Mouse (Mus musculus): ENCODE results near the gene Cbfa2t3. TPM values are rescaled to one million over a fixed set of nuclear protein-coding genes. Genes with fewer than 3 reads are reported as not detected.

Cbfa2t3 gene
- polyA plus RNA-seq, 1 experiment, result 0.07 TPM

DNA sequence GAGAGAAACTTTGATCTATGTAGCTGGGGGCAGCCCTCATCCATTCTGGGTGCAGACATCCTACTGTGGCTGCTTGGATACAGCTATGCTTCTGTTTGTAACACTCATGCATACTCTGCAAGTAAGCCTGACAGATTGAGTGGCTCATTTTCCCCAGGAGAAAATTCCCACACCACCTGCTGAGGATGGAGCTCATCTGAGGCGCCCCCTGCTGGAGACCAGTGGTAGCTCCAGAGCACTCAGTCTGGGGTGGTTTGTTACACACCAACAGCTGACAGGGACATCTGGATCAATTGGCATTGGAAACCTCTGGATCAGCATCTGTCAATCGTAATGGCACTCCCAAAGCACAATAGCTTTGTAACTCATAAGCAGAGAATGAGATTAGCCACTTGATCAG, 38.9 kb downstream of the Cbfa2t3 start:
- Histone ChIP-seq H3K4me3 (ENCODE audit: insufficient read depth, low read length) (no peak overlapping the region), H3K27ac (ENCODE audit: insufficient read depth, low read length) (no peak overlapping the region), H3K4me1 (ENCODE audit: control insufficient read depth, insufficient read depth, low read length) (peaks cover 14% of the 10 kb centered on the region)
- no peak for TF ChIP-seq CTCF (IDR thresholded peaks at IDR 0.05; ENCODE audit: borderline replicate concordance, insufficient read depth, low read length)
- no peak for TF ChIP-seq POLR2A (IDR thresholded peaks at IDR 0.05; ENCODE audit: low read depth, low read length)

DNA sequence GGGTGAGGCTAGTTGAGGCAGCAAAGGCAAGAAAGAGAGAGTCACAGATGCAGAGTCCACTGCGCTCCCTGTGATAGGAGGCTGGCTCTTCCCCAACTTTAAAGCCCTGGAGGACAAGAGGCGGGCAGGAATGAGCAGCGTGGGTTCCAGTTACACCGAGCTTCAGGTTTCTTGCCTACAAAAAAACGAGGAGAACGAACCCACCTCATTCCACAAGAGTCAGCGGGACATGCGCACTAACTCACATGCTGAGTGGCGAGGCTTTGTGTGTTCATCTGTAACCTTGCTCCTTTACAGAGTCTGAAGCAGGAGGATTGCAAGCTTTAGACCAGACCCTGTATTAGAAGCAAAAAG, 40.1 kb downstream of the Cbfa2t3 start:
- H3K4me3 ChIP-seq (ENCODE audit: insufficient read depth, low read length), result no peak overlapping the region
- no peak overlapping the region for H3K27ac ChIP-seq (ENCODE audit: insufficient read depth, low read length)
- no peak for TF ChIP-seq POLR2A (IDR thresholded peaks at IDR 0.05; ENCODE audit: low read depth, low read length)
- no peak for TF ChIP-seq CTCF (IDR thresholded peaks at IDR 0.05; ENCODE audit: borderline replicate concordance, insufficient read depth, low read length)
- peaks cover 14% of the 10 kb centered on the region for H3K4me1 ChIP-seq (ENCODE audit: control insufficient read depth, insufficient read depth, low read length)

DNA sequence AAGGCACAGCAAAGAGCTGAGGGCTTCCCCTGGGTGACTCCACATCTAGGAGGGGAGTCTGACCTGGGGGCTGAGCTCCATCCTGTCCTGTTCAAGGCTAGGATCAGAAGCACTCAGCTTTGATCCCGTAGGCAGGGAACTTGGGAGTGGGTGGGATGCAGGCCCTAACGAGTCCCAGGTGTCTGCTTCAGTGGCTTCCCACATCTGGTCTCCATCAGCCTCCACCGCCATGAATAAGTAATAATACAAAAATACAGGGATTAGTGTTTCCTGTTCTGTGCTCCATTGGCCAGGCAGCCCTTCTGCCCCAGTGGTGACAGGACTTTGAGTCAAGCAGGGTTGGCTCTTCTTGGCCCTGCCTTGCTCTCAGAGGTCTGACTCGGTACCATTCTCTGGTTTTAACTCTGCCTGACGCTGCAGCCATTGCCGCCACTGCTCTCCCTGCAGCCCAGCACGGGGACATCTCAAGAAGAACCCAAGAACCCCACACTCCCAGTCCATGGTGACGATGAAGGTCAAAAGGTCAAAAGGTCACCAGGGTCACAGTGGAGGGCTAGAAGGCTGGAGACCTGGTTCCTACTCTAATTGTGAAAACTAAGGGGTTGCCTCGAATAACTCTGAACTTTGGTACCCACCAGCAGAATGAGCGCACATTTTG, 40.6 kb downstream of the Cbfa2t3 start:
- TF ChIP-seq CTCF (IDR thresholded peaks at IDR 0.05; ENCODE audit: borderline replicate concordance, insufficient read depth, low read length), result no peak
- no peak for TF ChIP-seq POLR2A (IDR thresholded peaks at IDR 0.05; ENCODE audit: low read depth, low read length)
- Histone ChIP-seq H3K27ac (ENCODE audit: insufficient read depth, low read length) (no peak overlapping the region), H3K4me3 (ENCODE audit: insufficient read depth, low read length) (no peak overlapping the region), H3K4me1 (ENCODE audit: control insufficient read depth, insufficient read depth, low read length) (peaks cover 14% of the 10 kb centered on the region)

DNA sequence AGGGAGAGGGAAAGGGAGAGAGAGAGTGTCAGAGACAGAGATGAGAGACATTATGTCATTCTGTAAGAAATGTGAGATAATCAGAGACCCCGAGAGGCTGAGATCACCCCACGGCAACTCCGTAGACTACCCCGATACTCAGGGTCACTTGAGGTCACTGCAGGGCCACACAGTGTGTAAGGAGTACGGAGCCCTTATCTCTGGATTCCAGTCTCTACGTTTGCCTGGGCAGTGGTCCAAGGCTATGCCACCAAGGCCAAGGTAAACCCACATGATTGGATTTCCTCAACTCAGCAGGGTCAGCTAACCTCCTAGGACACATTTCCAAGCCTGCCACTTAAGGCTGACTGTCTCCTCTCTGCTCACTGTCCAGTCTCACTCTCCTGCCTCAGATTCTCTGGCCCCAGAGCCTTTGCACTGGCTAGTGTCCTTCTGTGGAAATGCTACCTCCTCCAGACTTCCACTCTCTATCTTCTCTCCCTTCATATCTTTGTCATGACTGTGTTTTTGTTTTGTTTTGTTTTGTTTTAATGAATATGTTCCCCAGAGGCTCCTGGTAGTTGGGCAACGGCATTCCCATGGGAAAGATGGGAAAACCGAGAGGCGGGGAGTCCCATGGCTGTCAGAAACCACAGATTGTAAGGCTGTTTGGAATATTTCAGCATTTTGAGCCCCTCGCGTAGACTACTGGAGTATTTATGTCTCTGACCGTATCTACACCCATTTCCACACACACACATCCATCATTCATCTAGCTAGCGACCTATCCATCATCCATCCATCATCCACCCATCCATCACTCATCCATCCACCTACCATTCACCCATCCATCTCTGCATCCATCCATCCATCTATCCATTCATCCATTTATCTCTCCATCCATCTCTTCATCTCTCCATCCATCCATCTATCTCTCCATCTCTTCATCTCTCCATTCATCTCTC, 42.6 kb downstream of the Cbfa2t3 start:
- TF ChIP-seq CTCF (IDR thresholded peaks at IDR 0.05; ENCODE audit: borderline replicate concordance, insufficient read depth, low read length), result no peak
- no peak for TF ChIP-seq POLR2A (IDR thresholded peaks at IDR 0.05; ENCODE audit: low read depth, low read length)
- peaks cover 9% of the 10 kb centered on the region for H3K4me1 ChIP-seq (ENCODE audit: control insufficient read depth, insufficient read depth, low read length)
- no peak overlapping the region for H3K27ac ChIP-seq (ENCODE audit: insufficient read depth, low read length)
- no peak overlapping the region for H3K4me3 ChIP-seq (ENCODE audit: insufficient read depth, low read length)

DNA sequence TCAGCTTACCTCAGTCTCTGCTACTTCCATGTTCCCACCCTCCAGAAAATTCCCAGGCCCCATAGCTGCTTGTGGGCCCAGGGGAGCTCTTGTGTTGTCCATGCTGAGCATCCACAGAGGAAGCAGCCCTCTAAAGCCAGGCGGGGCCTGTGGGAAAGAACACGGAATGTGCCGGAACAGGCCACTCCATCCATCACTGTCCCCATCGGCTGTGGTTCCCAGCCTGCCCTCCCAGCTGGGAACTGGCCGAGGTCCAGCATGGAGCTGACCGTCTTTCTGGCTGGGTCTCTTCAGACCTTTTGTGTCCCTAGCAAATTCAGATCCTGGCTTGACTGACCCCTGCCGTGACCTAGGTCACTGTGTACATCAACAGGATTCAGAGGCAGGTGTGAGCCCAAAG, 44.1 kb downstream of the Cbfa2t3 start:
- TF ChIP-seq POLR2A (IDR thresholded peaks at IDR 0.05; ENCODE audit: low read depth, low read length) (no peak), CTCF (IDR thresholded peaks at IDR 0.05; ENCODE audit: borderline replicate concordance, insufficient read depth, low read length) (no peak)
- Histone ChIP-seq H3K27ac (ENCODE audit: insufficient read depth, low read length) (no peak overlapping the region), H3K4me3 (ENCODE audit: insufficient read depth, low read length) (no peak overlapping the region), H3K4me1 (ENCODE audit: control insufficient read depth, insufficient read depth, low read length) (0 out of 2 replicates have a peak, but pooled peaks cover 3% of the 10 kb centered on the region)

DNA sequence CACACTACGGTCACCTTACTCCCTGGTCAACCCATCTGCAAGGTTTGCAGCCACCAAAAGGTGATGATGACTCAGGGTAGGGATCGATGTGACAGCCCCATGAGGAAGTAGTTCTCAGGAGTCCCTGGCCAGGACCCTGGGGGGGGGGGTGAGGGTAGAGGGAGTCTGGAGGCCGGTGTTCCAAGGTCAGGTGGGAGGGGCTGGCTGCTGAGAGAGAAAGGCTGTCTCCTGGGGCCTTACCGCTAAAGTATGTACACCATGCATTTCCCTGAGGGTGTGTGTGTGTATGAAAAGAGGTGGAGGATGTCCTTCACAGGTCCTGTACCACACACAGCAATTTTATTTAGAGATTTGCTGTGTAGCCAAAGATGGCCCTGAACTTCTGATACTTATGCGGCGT, 46.3 kb downstream of the Cbfa2t3 start:
- TF ChIP-seq CTCF (IDR thresholded peaks at IDR 0.05; ENCODE audit: borderline replicate concordance, insufficient read depth, low read length) (no peak), POLR2A (IDR thresholded peaks at IDR 0.05; ENCODE audit: low read depth, low read length) (no peak)

DNA sequence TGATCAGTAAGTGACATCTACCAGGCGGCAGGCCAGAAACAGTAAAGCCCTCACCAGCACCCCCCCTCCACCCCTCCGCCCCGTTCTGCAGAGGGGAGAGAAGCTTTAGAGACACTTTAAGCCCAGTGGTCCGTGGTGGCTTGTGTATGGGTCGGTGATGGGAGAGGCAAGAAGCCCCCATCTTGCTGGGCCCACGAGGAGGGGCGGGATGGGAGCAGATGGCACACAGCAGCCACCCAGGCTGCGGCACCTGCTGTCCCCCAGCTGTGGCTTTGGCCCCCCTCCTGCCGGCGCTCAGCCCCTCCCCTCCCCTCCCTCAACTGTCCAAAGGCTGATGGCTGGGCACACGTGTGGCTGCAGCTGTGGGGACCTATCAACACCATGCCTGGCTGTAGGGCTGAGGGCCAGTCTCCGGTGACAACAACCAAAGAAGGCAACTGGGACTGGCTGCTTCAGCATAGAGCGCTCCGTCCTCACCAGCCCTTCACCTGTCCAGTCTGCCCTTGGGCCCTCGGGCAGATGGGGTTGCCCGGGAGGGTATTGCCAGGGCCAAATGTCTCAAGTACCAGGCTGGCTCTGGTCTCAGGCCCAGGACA, 47.5 kb downstream of the Cbfa2t3 start:
- Histone ChIP-seq H3K4me1 (ENCODE audit: control insufficient read depth, insufficient read depth, low read length) (no peaks in the 10 kb centered on the region), H3K27ac (ENCODE audit: insufficient read depth, low read length) (no peak overlapping the region), H3K4me3 (ENCODE audit: insufficient read depth, low read length) (no peak overlapping the region)
- no peak for TF ChIP-seq CTCF (IDR thresholded peaks at IDR 0.05; ENCODE audit: borderline replicate concordance, insufficient read depth, low read length)
- no peak for TF ChIP-seq POLR2A (IDR thresholded peaks at IDR 0.05; ENCODE audit: low read depth, low read length)

More for the DNA sequence above, 46.3 kb downstream of the Cbfa2t3 start:
- Histone ChIP-seq H3K4me3 (ENCODE audit: insufficient read depth, low read length) (no peak overlapping the region), H3K4me1 (ENCODE audit: control insufficient read depth, insufficient read depth, low read length) (no peaks in the 10 kb centered on the region), H3K27ac (ENCODE audit: insufficient read depth, low read length) (no peak overlapping the region)

DNA sequence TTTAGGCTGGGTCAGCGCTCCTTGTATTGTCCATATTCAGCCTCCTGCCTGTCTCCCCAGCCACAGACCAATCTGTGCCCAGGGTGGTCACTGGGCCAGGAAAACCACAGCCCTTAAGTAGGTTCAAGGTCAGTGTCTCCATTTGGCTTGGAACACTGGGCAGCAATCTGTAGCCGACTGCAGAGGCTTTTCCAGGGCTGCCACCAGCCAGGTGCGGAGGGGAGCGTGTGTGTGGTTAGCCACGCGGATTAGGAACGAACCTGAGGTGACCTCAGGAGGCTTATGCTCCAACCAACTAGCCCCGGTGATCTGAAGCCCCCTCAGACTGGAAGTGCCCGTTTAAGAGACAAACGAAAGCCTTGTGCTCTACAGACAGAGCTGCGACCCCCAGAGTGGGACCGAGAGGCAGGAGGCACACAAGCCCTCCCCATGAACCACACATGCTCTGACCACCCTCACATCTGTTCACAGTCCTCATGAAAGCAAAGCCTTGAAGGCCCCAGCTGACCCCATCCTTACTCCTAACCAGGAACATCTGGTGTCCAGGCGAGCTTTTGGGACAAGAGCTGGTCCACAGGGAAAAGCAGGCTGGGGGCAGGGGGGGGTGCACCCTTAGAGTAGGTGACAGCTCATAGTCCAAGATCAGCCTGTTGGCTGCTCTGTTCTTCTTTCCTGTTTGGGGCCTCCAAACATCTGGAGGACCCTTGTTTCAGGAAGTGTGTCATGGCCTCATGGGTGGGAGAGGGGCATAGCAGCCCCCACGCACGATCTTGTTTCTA, 50.5 kb downstream of the Cbfa2t3 start:
- no peak overlapping the region for H3K4me3 ChIP-seq (ENCODE audit: insufficient read depth, low read length)
- no peak overlapping the region for H3K27ac ChIP-seq (ENCODE audit: insufficient read depth, low read length)
- no peaks in the 10 kb centered on the region for H3K4me1 ChIP-seq (ENCODE audit: control insufficient read depth, insufficient read depth, low read length)
- no peak for TF ChIP-seq CTCF (IDR thresholded peaks at IDR 0.05; ENCODE audit: borderline replicate concordance, insufficient read depth, low read length)
- TF ChIP-seq POLR2A (IDR thresholded peaks at IDR 0.05; ENCODE audit: low read depth, low read length), result no peak

DNA sequence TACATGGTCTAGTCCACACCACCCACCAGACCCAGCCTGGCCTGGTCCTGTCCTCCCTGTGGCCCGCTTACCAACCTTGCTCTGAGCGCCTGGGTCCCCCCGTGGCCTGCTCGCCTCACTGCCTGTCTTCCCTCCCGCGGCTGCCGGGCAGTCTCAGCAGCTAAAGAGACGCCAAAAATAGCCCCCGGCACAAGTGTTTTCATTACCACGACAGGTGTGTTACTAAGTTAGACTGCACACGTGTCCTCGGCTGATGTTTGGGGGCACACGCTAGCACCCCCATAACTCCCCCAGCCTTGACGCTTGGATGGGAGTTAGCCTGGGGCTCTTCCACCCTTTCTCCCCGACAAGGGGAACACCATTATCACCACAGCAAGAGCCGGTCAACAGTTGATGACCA, 52.6 kb downstream of the Cbfa2t3 start:
- no peak overlapping the region for H3K4me3 ChIP-seq (ENCODE audit: insufficient read depth, low read length)
- no peaks in the 10 kb centered on the region for H3K4me1 ChIP-seq (ENCODE audit: control insufficient read depth, insufficient read depth, low read length)
- TF ChIP-seq CTCF (IDR thresholded peaks at IDR 0.05; ENCODE audit: borderline replicate concordance, insufficient read depth, low read length), result no peak
- no peak for TF ChIP-seq POLR2A (IDR thresholded peaks at IDR 0.05; ENCODE audit: low read depth, low read length)
- no peak overlapping the region for H3K27ac ChIP-seq (ENCODE audit: insufficient read depth, low read length)
